In the genomic region with DNA sequence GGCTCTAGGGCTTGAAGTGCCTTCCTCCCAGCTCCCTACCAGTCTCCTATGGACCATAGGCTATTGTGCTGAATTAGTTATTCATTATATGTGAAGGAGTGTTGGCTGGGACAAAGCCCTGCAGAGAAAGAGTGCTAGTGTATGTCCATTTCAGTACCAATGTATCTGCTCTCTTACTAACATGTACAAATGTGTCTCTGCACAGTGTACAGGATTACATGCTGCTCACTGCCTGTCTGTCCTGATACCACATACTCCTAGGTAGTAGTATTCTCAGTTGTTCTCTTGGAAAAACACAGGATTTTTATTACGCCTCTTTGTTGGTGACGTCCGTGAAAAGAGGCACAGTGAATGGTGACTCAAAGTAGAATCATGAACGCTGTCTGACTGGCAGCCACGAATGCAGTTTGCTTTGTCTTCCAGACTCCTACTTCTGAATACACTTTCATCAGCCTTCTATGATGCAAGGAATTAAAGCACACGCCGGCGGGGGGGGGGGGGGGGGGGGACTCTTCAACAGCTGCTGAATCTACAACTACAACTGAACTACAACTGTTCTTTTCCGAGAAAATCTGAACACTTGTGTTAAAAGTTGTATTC, we compare ENCODE assay signal across 19 mouse cellular contexts.
DNase-seq lines count a peak whose midpoint lies in the region; ATAC-seq and TF ChIP-seq lines count a peak whose summit lies in the region.
"Had no signal": no experiment of that assay in that cellular context is flagged by ENCODE, and none has a peak within 500 bp of the region (broad histone marks: within the 10 kb centered on the region; RNA-seq: fewer than 3 reads in every experiment).

No protein-coding gene starts in this region.

- H3K4me2 ChIP-seq in lung, postnatal 0 days (replicated peaks; ENCODE audit: low read depth, low read length) = no peak overlapping the region
- H3K4me2 ChIP-seq in forebrain, embryonic 15.5 days (replicated peaks) = no peak overlapping the region
- peak overlapping the region; percentile 5; the same call in 1 of the 2 replicates for H3K4me2 ChIP-seq in midbrain, embryonic 16.5 days (ENCODE audit: low read length)
- H3K4me2 ChIP-seq: heart, embryonic 11.5 days; limb, embryonic 15.5 days had no signal

- DNase-seq in lung, postnatal 0 days (ENCODE audit: low spot score) = peak; percentile 35
- DNase-seq in lung, adult 18-20 months = no peak
- DNase-seq in brain, adult 2 months (ENCODE audit: low read depth, low spot score) = peak; percentile 65
- DNase-seq in right cerebral cortex, postnatal 36 days (ENCODE audit: low spot score in 2 of 2) = no peak
- no peak for DNase-seq in cerebellum, adult 8-10 months
- DNase-seq: adrenal gland, postnatal 36 days; cerebellum, postnatal 36 days; kidney, postnatal 10 days; layer of hippocampus, adult 9-11 months; liver, postnatal 0 days; thymus, adult 18-20 months had no signal

- no peak overlapping the region for H3K4me3 ChIP-seq in lung, postnatal 0 days (ENCODE audit: low read depth, low read length)
- no peak overlapping the region for H3K4me3 ChIP-seq in forebrain, embryonic 15.5 days
- no peak overlapping the region for H3K4me3 ChIP-seq in midbrain, embryonic 16.5 days (ENCODE audit: low read depth, low read length)
- H3K4me3 ChIP-seq: embryonic facial prominence, embryonic 10.5 days; limb, embryonic 15.5 days had no signal

- no peak overlapping the region for H3K27ac ChIP-seq in lung, postnatal 0 days (ENCODE audit: low read length)
- no peak overlapping the region for H3K27ac ChIP-seq in forebrain, embryonic 15.5 days (replicated peaks)
- no peak overlapping the region for H3K27ac ChIP-seq in midbrain, embryonic 16.5 days (ENCODE audit: low read length)
- H3K27ac ChIP-seq: embryonic facial prominence, embryonic 10.5 days; limb, embryonic 15.5 days; macrophage had no signal

- peaks cover 2% of the 10 kb centered on the region; the same call in 1 of the 2 replicates for H3K4me1 ChIP-seq in lung, postnatal 0 days (ENCODE audit: insufficient read depth, low read depth, low read length)
- H3K4me1 ChIP-seq in forebrain, embryonic 15.5 days = peaks cover 50% of the 10 kb centered on the region
- peaks cover 25% of the 10 kb centered on the region for H3K4me1 ChIP-seq in midbrain, embryonic 16.5 days (ENCODE audit: control insufficient read depth, insufficient read depth, low read length)
- H3K4me1 ChIP-seq: limb, embryonic 15.5 days had no signal

- no peak overlapping the region for H3K9ac ChIP-seq in lung, postnatal 0 days (replicated peaks; ENCODE audit: low read depth)
- no peak overlapping the region for H3K9ac ChIP-seq in forebrain, embryonic 15.5 days (replicated peaks)
- no peak overlapping the region for H3K9ac ChIP-seq in midbrain, embryonic 16.5 days (ENCODE audit: low read depth, low read length)
- H3K9ac ChIP-seq: limb, embryonic 15.5 days; liver, postnatal 0 days had no signal

- WGBS in lung, postnatal 0 days = 44% methylated on average over 9 of the region's 9 CpGs
- WGBS in forebrain, embryonic 15.5 days = 11% methylated on average over 9 of the region's 9 CpGs
- 9% methylated on average over 9 of the region's 9 CpGs for WGBS in midbrain, embryonic 16.5 days

- no peaks in the 10 kb centered on the region for H3K9me3 ChIP-seq in lung, postnatal 0 days (ENCODE audit: low read length)
- H3K9me3 ChIP-seq in forebrain, embryonic 15.5 days = no peaks in the 10 kb centered on the region
- H3K9me3 ChIP-seq in midbrain, embryonic 16.5 days (replicated peaks; ENCODE audit: control insufficient read depth, low read length, poor library complexity, severe bottlenecking) = no peaks in the 10 kb centered on the region
- H3K9me3 ChIP-seq: embryonic facial prominence, embryonic 10.5 days; limb, embryonic 15.5 days had no signal

- no peak for ATAC-seq in lung, postnatal 0 days
- ATAC-seq in forebrain, embryonic 15.5 days (replicated peaks) = peak; percentile 25
- peak; percentile 33; the same call in 1 of the 2 replicates for ATAC-seq in midbrain, embryonic 16.5 days
- ATAC-seq: CD4-positive, CD25-positive, alpha-beta regulatory T cell, adult 4 months; intestine, embryonic 16.5 days; liver, postnatal 0 days had no signal

- no peaks in the 10 kb centered on the region for H3K36me3 ChIP-seq in lung, postnatal 0 days (ENCODE audit: insufficient read depth, low read length)
- no peaks in the 10 kb centered on the region for H3K36me3 ChIP-seq in forebrain, embryonic 15.5 days
- H3K36me3 ChIP-seq in midbrain, embryonic 16.5 days (ENCODE audit: control insufficient read depth, insufficient read depth, low read length) = no peaks in the 10 kb centered on the region
- H3K36me3 ChIP-seq: embryonic facial prominence, embryonic 10.5 days; limb, embryonic 15.5 days had no signal

- TF ChIP-seq EP300 in lung, postnatal 0 days (IDR thresholded peaks at IDR 0.05) = no peak

- no peak for TF ChIP-seq CTCF in lung, postnatal 0 days (IDR thresholded peaks at IDR 0.05)

- no peaks in the 10 kb centered on the region for H3K27me3 ChIP-seq in lung, postnatal 0 days (replicated peaks; ENCODE audit: insufficient read depth, low read length)
- no peaks in the 10 kb centered on the region for H3K27me3 ChIP-seq in forebrain, embryonic 15.5 days
- H3K27me3 ChIP-seq in midbrain, embryonic 16.5 days (ENCODE audit: control insufficient read depth, insufficient read depth, low read depth, low read length) = no peaks in the 10 kb centered on the region
- H3K27me3 ChIP-seq: limb, embryonic 15.5 days had no signal

Comparison
In these comparisons a context has a peak if more than half of its experiments do, and no peak if none do; other contexts are left out.
1. DNase-seq: peak in lung, postnatal 0 days (single experiment) and brain, adult 2 months (single experiment); none in lung, adult 18-20 months (0 of 2), right cerebral cortex, postnatal 36 days (0 of 2) and cerebellum, adult 8-10 months (single experiment).